Mouse (Mus musculus): Measurements from ENCODE around the gene Wdfy4. TPM values are rescaled to one million over a fixed set of nuclear protein-coding genes. Genes with fewer than 3 reads are reported as not detected.

The Wdfy4 gene
- polyA plus RNA-seq, 1 experiment from 2014 or later, result 0.10 TPM

- H3K4me1 ChIP-seq (replicated peaks), result peaks cover 6% of the 10 kb centered on the region; the same call in 1 of the 2 replicates
- H3K4me3 ChIP-seq, result no peak overlapping the region
- no peaks in the 10 kb centered on the region for H3K9me3 ChIP-seq
- ATAC-seq (ENCODE audit: low FRiP score, low read depth), result no peak
- WGBS, result 83% methylated on average over 8 of the region's 8 CpGs
- H3K27me3 ChIP-seq, result peaks cover 12% of the 10 kb centered on the region
- no peak overlapping the region for H3K27ac ChIP-seq (replicated peaks)
- H3K36me3 ChIP-seq, result no peaks in the 10 kb centered on the region
- no peak overlapping the region for H3K4me2 ChIP-seq
- H3K9ac ChIP-seq, result no peak overlapping the region
Observed at GRCm38 (mm10) chr14:33210806-33211205, 25.5 kb upstream of the Wdfy4 start.

- no peak overlapping the region for H3K4me3 ChIP-seq
- H3K36me3 ChIP-seq, result no peaks in the 10 kb centered on the region
- H3K4me1 ChIP-seq (replicated peaks), result no peaks in the 10 kb centered on the region
- H3K4me2 ChIP-seq, result no peak overlapping the region
- no peak for ATAC-seq (ENCODE audit: low FRiP score, low read depth)
- WGBS, result 41% methylated on average over 5 of the region's 5 CpGs
- H3K9me3 ChIP-seq, result no peaks in the 10 kb centered on the region
- H3K27me3 ChIP-seq, result peaks cover 3% of the 10 kb centered on the region; the same call in 1 of the 2 replicates
- H3K9ac ChIP-seq, result no peak overlapping the region
- no peak overlapping the region for H3K27ac ChIP-seq (replicated peaks)
Observed at GRCm38 (mm10) chr14:33208331-33208730, 23.0 kb upstream of the Wdfy4 start.

GRCm38 (mm10) chr14:33207011-33207410, 21.7 kb upstream of the Wdfy4 start:
- WGBS, result 13% methylated on average over 2 of the region's 2 CpGs
- Histone ChIP-seq H3K4me2 (no peak overlapping the region), H3K9ac (no peak overlapping the region), H3K4me3 (no peak overlapping the region), H3K9me3 (no peaks in the 10 kb centered on the region), H3K36me3 (no peaks in the 10 kb centered on the region), H3K4me1 (replicated peaks) (no peaks in the 10 kb centered on the region), H3K27me3 (peaks cover 3% of the 10 kb centered on the region; the same call in 1 of the 2 replicates), H3K27ac (replicated peaks) (no peak overlapping the region)
- ATAC-seq (ENCODE audit: low FRiP score, low read depth), result no peak

GRCm38 (mm10) chr14:33205280-33205965, 20.1 kb upstream of the Wdfy4 start:
- Histone ChIP-seq H3K27ac (replicated peaks) (no peak overlapping the region), H3K4me3 (peak overlapping the region; percentile 7; the same call in 1 of the 2 replicates), H3K36me3 (no peaks in the 10 kb centered on the region), H3K9me3 (no peaks in the 10 kb centered on the region), H3K9ac (no peak overlapping the region), H3K4me2 (peak overlapping the region; percentile 49), H3K27me3 (peaks cover 3% of the 10 kb centered on the region; the same call in 1 of the 2 replicates), H3K4me1 (replicated peaks) (no peaks in the 10 kb centered on the region)
- peak; percentile 65; the same call in 1 of the 2 replicates for ATAC-seq (ENCODE audit: low FRiP score, low read depth)
- 33% methylated on average over 24 of the region's 24 CpGs for WGBS

GRCm38 (mm10) chr14:33203777-33204176, 18.5 kb upstream of the Wdfy4 start:
- H3K9me3 ChIP-seq, result no peaks in the 10 kb centered on the region
- H3K27me3 ChIP-seq, result peaks cover 3% of the 10 kb centered on the region; the same call in 1 of the 2 replicates
- no peaks in the 10 kb centered on the region for H3K4me1 ChIP-seq (replicated peaks)
- H3K27ac ChIP-seq (replicated peaks), result no peak overlapping the region
- H3K36me3 ChIP-seq, result no peaks in the 10 kb centered on the region
- no peak overlapping the region for H3K4me2 ChIP-seq
- 92% methylated on average over 14 of the region's 14 CpGs for WGBS
- no peak for ATAC-seq (ENCODE audit: low FRiP score, low read depth)
- H3K9ac ChIP-seq, result no peak overlapping the region
- no peak overlapping the region for H3K4me3 ChIP-seq

GRCm38 (mm10) chr14:33202885-33203284, 17.6 kb upstream of the Wdfy4 start:
- Histone ChIP-seq H3K9me3 (no peaks in the 10 kb centered on the region), H3K9ac (no peak overlapping the region), H3K36me3 (no peaks in the 10 kb centered on the region), H3K4me2 (no peak overlapping the region), H3K27me3 (no peaks in the 10 kb centered on the region), H3K27ac (replicated peaks) (no peak overlapping the region), H3K4me3 (no peak overlapping the region), H3K4me1 (replicated peaks) (no peaks in the 10 kb centered on the region)
- ATAC-seq (ENCODE audit: low FRiP score, low read depth), result no peak
- 85% methylated on average over 6 of the region's 6 CpGs for WGBS

GRCm38 (mm10) chr14:33202161-33202560, 16.9 kb upstream of the Wdfy4 start:
- Histone ChIP-seq H3K4me2 (no peak overlapping the region), H3K9ac (no peak overlapping the region), H3K9me3 (no peaks in the 10 kb centered on the region), H3K27me3 (no peaks in the 10 kb centered on the region), H3K27ac (replicated peaks) (no peak overlapping the region), H3K4me1 (replicated peaks) (no peaks in the 10 kb centered on the region), H3K4me3 (no peak overlapping the region), H3K36me3 (no peaks in the 10 kb centered on the region)
- WGBS, result 84% methylated on average over 4 of the region's 4 CpGs
- no peak for ATAC-seq (ENCODE audit: low FRiP score, low read depth)

- Histone ChIP-seq H3K36me3 (no peaks in the 10 kb centered on the region), H3K9ac (no peak overlapping the region), H3K9me3 (no peaks in the 10 kb centered on the region), H3K4me2 (no peak overlapping the region), H3K4me3 (no peak overlapping the region), H3K27me3 (no peaks in the 10 kb centered on the region), H3K4me1 (replicated peaks) (no peaks in the 10 kb centered on the region), H3K27ac (replicated peaks) (no peak overlapping the region)
- WGBS, result 76% methylated on average over 3 of the region's 3 CpGs
- ATAC-seq (ENCODE audit: low FRiP score, low read depth), result no peak
Observed at GRCm38 (mm10) chr14:33194241-33194640, 8.9 kb upstream of the Wdfy4 start.

GRCm38 (mm10) chr14:33193762-33194161, 8.5 kb upstream of the Wdfy4 start:
- Histone ChIP-seq H3K9me3 (no peaks in the 10 kb centered on the region), H3K4me1 (replicated peaks) (no peaks in the 10 kb centered on the region), H3K36me3 (no peaks in the 10 kb centered on the region), H3K27ac (replicated peaks) (no peak overlapping the region), H3K27me3 (no peaks in the 10 kb centered on the region), H3K9ac (no peak overlapping the region), H3K4me2 (no peak overlapping the region), H3K4me3 (no peak overlapping the region)
- no peak for ATAC-seq (ENCODE audit: low FRiP score, low read depth)

GRCm38 (mm10) chr14:33190646-33191045, 5.3 kb upstream of the Wdfy4 start:
- no peaks in the 10 kb centered on the region for H3K27me3 ChIP-seq

GRCm38 (mm10) chr14:33189849-33190423, 4.6 kb upstream of the Wdfy4 start:
- no peak overlapping the region for H3K27ac ChIP-seq (replicated peaks)
- H3K4me3 ChIP-seq, result no peak overlapping the region
- no peak for ATAC-seq (ENCODE audit: low FRiP score, low read depth)
- 92% methylated on average over 21 of the region's 21 CpGs for WGBS
- no peaks in the 10 kb centered on the region for H3K9me3 ChIP-seq
- H3K4me1 ChIP-seq (replicated peaks), result no peaks in the 10 kb centered on the region
- H3K27me3 ChIP-seq, result no peaks in the 10 kb centered on the region
- H3K36me3 ChIP-seq, result no peaks in the 10 kb centered on the region
- no peak overlapping the region for H3K9ac ChIP-seq
- H3K4me2 ChIP-seq, result no peak overlapping the region

More at GRCm38 (mm10) chr14:33190646-33191045, 5.3 kb upstream of the Wdfy4 start:
- Histone ChIP-seq H3K4me2 (no peak overlapping the region), H3K9me3 (no peaks in the 10 kb centered on the region), H3K27ac (replicated peaks) (no peak overlapping the region), H3K4me3 (no peak overlapping the region), H3K36me3 (no peaks in the 10 kb centered on the region), H3K4me1 (replicated peaks) (no peaks in the 10 kb centered on the region), H3K9ac (no peak overlapping the region)
- 85% methylated on average over 1 of the region's 1 CpGs for WGBS
- ATAC-seq (ENCODE audit: low FRiP score, low read depth), result no peak

- H3K27ac ChIP-seq (replicated peaks), result no peak overlapping the region
- no peaks in the 10 kb centered on the region for H3K4me1 ChIP-seq (replicated peaks)
- H3K4me3 ChIP-seq, result no peak overlapping the region
- no peaks in the 10 kb centered on the region for H3K27me3 ChIP-seq
- H3K9ac ChIP-seq, result no peak overlapping the region
- WGBS, result 78% methylated on average over 10 of the region's 10 CpGs
- H3K36me3 ChIP-seq, result no peaks in the 10 kb centered on the region
- H3K4me2 ChIP-seq, result no peak overlapping the region
- no peaks in the 10 kb centered on the region for H3K9me3 ChIP-seq
- ATAC-seq (ENCODE audit: low FRiP score, low read depth), result no peak
Observed at GRCm38 (mm10) chr14:33189230-33189629, 3.9 kb upstream of the Wdfy4 start.
